Mouse (Mus musculus) kidney, embryonic 16.5 days (tissue): ENCODE measurements around the gene Tfdp2. TPM values are rescaled to one million over a fixed set of nuclear protein-coding genes. Genes with fewer than 3 reads are reported as not detected.

ENCODE experiments used
- ATAC-seq: fragments of 200-750 bp; cut with Nextera tagmentation; 2 replicates; pipeline ENCODE4 v1.8.0; 2017; ENCODE audit warnings: moderate TSS enrichment; ENCODE audit not compliant: low FRiP score, low TSS enrichment
- H3K27ac ChIP-seq: fragments of 300-500 bp; sonication (generic); 2 replicates; pipeline ENCODE4 v1.5.1; 2014; ENCODE audit warnings: low read length
- H3K27me3 ChIP-seq: fragments of 300-500 bp; sonication (generic); 2 replicates; pipeline ENCODE4 v1.6.1; 2014; ENCODE audit warnings: low read length, control low read depth, mixed read lengths; ENCODE audit not compliant: insufficient read depth
- H3K36me3 ChIP-seq: fragments of 300-500 bp; sonication (generic); 2 replicates; pipeline ENCODE4 v1.6.1; 2014; ENCODE audit warnings: low read length, control low read depth, mixed read lengths; ENCODE audit not compliant: insufficient read depth
- H3K4me1 ChIP-seq: fragments of 300-500 bp; sonication (generic); 2 replicates; pipeline ENCODE4 v1.6.1; 2014; ENCODE audit warnings: low read length, control low read depth, mixed read lengths; ENCODE audit not compliant: insufficient read depth
- H3K4me2 ChIP-seq: fragments of 300-500 bp; sonication (generic); replicated peaks from 2 replicates; pipeline ENCODE4 v1.6.1; 2014; ENCODE audit warnings: low read depth, low read length
- H3K4me3 ChIP-seq: fragments of 300-500 bp; sonication (generic); 2 replicates; pipeline ENCODE4 v1.5.1; 2014; ENCODE audit warnings: mild to moderate bottlenecking, low read length
- H3K9ac ChIP-seq: fragments of 300-500 bp; sonication (generic); replicated peaks from 2 replicates; pipeline ENCODE4 v1.6.1; 2014; ENCODE audit warnings: low read length
- H3K9me3 ChIP-seq: fragments of 300-500 bp; sonication (generic); 2 replicates; pipeline ENCODE4 v1.6.1; 2016; ENCODE audit warnings: low read length, control low read depth
- WGBS: fragments of 180-500 bp; shearing (Covaris S2); extraction: QIAGEN DNeasy Blood & Tissue Kit; methylation state at CpG from one replicate; pipeline ENCODE4 v1.1.7; 2014; 5-methylcytosine and 5-hydroxymethylcytosine counted together
- polyA plus RNA-seq: library from polyadenylated mRNA; unstranded; fragments of >200 nt; fragmentation: Nextera tagmentation; extraction: Ambion mirVana; gene quantifications from 2 replicates; pipeline ENCODE4 v1.2.1, GENCODE M21; 2015

The Tfdp2 gene
- polyA plus RNA-seq, 1 experiment from 2014 or later, result 44.8 TPM

- Histone ChIP-seq H3K27ac (no peak overlapping the region), H3K9me3 (no peaks in the 10 kb centered on the region), H3K36me3 (0 out of 2 replicates have a peak, but pooled peaks cover 4% of the 10 kb centered on the region), H3K4me1 (no peaks in the 10 kb centered on the region), H3K9ac (no peak overlapping the region), H3K4me2 (no peak overlapping the region), H3K27me3 (no peaks in the 10 kb centered on the region), H3K4me3 (no peak overlapping the region)
- WGBS, result 86% methylated on average over 4 of the region's 4 CpGs
- ATAC-seq, result no peak
Observed at GRCm38 (mm10) chr9:96184909-96185308, 11.2 kb upstream of the Tfdp2 start.

- H3K27ac ChIP-seq, result no peak overlapping the region
- H3K9ac ChIP-seq, result no peak overlapping the region
- 65% methylated on average over 7 of the region's 7 CpGs for WGBS
- no peak overlapping the region for H3K4me2 ChIP-seq
- H3K4me3 ChIP-seq, result no peak overlapping the region
- H3K4me1 ChIP-seq, result no peaks in the 10 kb centered on the region
- 0 out of 2 replicates have a peak, but pooled peaks cover 4% of the 10 kb centered on the region for H3K36me3 ChIP-seq
- no peak for ATAC-seq
- H3K27me3 ChIP-seq, result no peaks in the 10 kb centered on the region
- H3K9me3 ChIP-seq, result no peaks in the 10 kb centered on the region
Observed at GRCm38 (mm10) chr9:96186701-96187100, 9.4 kb upstream of the Tfdp2 start.

GRCm38 (mm10) chr9:96196636-96197181 is 634 bp downstream of the Tfdp2 start:
- under 1% methylated on average over 20 of the region's 20 CpGs for WGBS
- Histone ChIP-seq H3K4me3 (peak overlapping the region; percentile 87), H3K9ac (peak overlapping the region; percentile 90), H3K36me3 (no peaks in the 10 kb centered on the region), H3K27ac (peak overlapping the region; percentile 89), H3K9me3 (no peaks in the 10 kb centered on the region), H3K4me2 (peak overlapping the region; percentile 90), H3K27me3 (no peaks in the 10 kb centered on the region), H3K4me1 (peaks cover 19% of the 10 kb centered on the region)
- ATAC-seq, result peak; percentile 10; the same call in 1 of the 2 replicates

- 59% methylated on average over 9 of the region's 9 CpGs for WGBS
- Histone ChIP-seq H3K36me3 (0 out of 2 replicates have a peak, but pooled peaks cover 4% of the 10 kb centered on the region), H3K4me2 (peak overlapping the region; percentile 90), H3K9me3 (no peaks in the 10 kb centered on the region), H3K4me3 (peak overlapping the region; percentile 87), H3K9ac (no peak overlapping the region), H3K27ac (no peak overlapping the region), H3K4me1 (peaks cover 19% of the 10 kb centered on the region), H3K27me3 (no peaks in the 10 kb centered on the region)
- ATAC-seq, result no peak
Observed at GRCm38 (mm10) chr9:96197806-96198205, 1.7 kb downstream of the Tfdp2 start.

- Histone ChIP-seq H3K27me3 (no peaks in the 10 kb centered on the region), H3K4me3 (no peak overlapping the region), H3K4me1 (no peaks in the 10 kb centered on the region; the same call in 1 of the 2 replicates), H3K9me3 (no peaks in the 10 kb centered on the region), H3K9ac (no peak overlapping the region), H3K36me3 (peaks cover 8% of the 10 kb centered on the region; the same call in 1 of the 2 replicates), H3K4me2 (no peak overlapping the region), H3K27ac (no peak overlapping the region)
- ATAC-seq, result no peak
- 90% methylated on average over 3 of the region's 3 CpGs for WGBS
Observed at GRCm38 (mm10) chr9:96203663-96204062, 7.6 kb downstream of the Tfdp2 start.

- Histone ChIP-seq H3K4me1 (no peaks in the 10 kb centered on the region), H3K27ac (no peak overlapping the region), H3K4me3 (no peak overlapping the region), H3K27me3 (no peaks in the 10 kb centered on the region), H3K9me3 (no peaks in the 10 kb centered on the region), H3K4me2 (no peak overlapping the region), H3K36me3 (peaks cover 6% of the 10 kb centered on the region; the same call in 1 of the 2 replicates), H3K9ac (no peak overlapping the region)
- WGBS, result 95% methylated on average over 3 of the region's 3 CpGs
- ATAC-seq, result no peak
Observed at GRCm38 (mm10) chr9:96207428-96207827, 11.4 kb downstream of the Tfdp2 start.

GRCm38 (mm10) chr9:96213036-96213645 is 17.1 kb downstream of the Tfdp2 start:
- H3K9me3 ChIP-seq, result no peaks in the 10 kb centered on the region
- ATAC-seq, result no peak
- WGBS, result 86% methylated on average over 3 of the region's 3 CpGs
- no peak overlapping the region for H3K9ac ChIP-seq
- no peaks in the 10 kb centered on the region for H3K4me1 ChIP-seq
- no peak overlapping the region for H3K4me2 ChIP-seq
- H3K27me3 ChIP-seq, result no peaks in the 10 kb centered on the region
- no peak overlapping the region for H3K27ac ChIP-seq
- H3K4me3 ChIP-seq, result no peak overlapping the region
- 0 out of 2 replicates have a peak, but pooled peaks cover 7% of the 10 kb centered on the region for H3K36me3 ChIP-seq

GRCm38 (mm10) chr9:96214171-96214570 is 18.1 kb downstream of the Tfdp2 start:
- WGBS, result 91% methylated on average over 2 of the region's 2 CpGs
- no peaks in the 10 kb centered on the region for H3K27me3 ChIP-seq
- no peak overlapping the region for H3K9ac ChIP-seq
- H3K4me1 ChIP-seq, result 0 out of 2 replicates have a peak, but pooled peaks cover 2% of the 10 kb centered on the region
- no peak overlapping the region for H3K4me2 ChIP-seq
- no peaks in the 10 kb centered on the region for H3K9me3 ChIP-seq
- no peak overlapping the region for H3K4me3 ChIP-seq
- no peak for ATAC-seq
- H3K27ac ChIP-seq, result no peak overlapping the region
- 0 out of 2 replicates have a peak, but pooled peaks cover 7% of the 10 kb centered on the region for H3K36me3 ChIP-seq

- H3K27ac ChIP-seq, result no peak overlapping the region
- no peaks in the 10 kb centered on the region for H3K9me3 ChIP-seq
- H3K4me3 ChIP-seq, result no peak overlapping the region
- H3K9ac ChIP-seq, result no peak overlapping the region
- no peak for ATAC-seq
- H3K4me2 ChIP-seq, result no peak overlapping the region
- WGBS, result 94% methylated on average over 1 of the region's 1 CpGs
- H3K36me3 ChIP-seq, result 0 out of 2 replicates have a peak, but pooled peaks cover 7% of the 10 kb centered on the region
- 0 out of 2 replicates have a peak, but pooled peaks cover 2% of the 10 kb centered on the region for H3K4me1 ChIP-seq
- H3K27me3 ChIP-seq, result no peaks in the 10 kb centered on the region
Observed at GRCm38 (mm10) chr9:96217299-96217698, 21.2 kb downstream of the Tfdp2 start.

GRCm38 (mm10) chr9:96217799-96218198 is 21.7 kb downstream of the Tfdp2 start:
- Histone ChIP-seq H3K27ac (no peak overlapping the region), H3K4me2 (no peak overlapping the region), H3K36me3 (0 out of 2 replicates have a peak, but pooled peaks cover 7% of the 10 kb centered on the region), H3K27me3 (no peaks in the 10 kb centered on the region), H3K4me1 (0 out of 2 replicates have a peak, but pooled peaks cover 2% of the 10 kb centered on the region), H3K9ac (no peak overlapping the region), H3K4me3 (no peak overlapping the region), H3K9me3 (no peaks in the 10 kb centered on the region)
- no peak for ATAC-seq
